8 mouse cellular contexts compared by ENCODE assay signal in genomic region chr6:120927765-120928164, GRCm38 (mm10). TPM values are rescaled to one million over a fixed set of nuclear protein-coding genes. Genes with fewer than 3 reads are reported as not detected.
DNase-seq lines count a peak whose midpoint lies in the region; ATAC-seq and TF ChIP-seq lines count a peak whose summit lies in the region.

No protein-coding gene starts in this region.

- H3K4me2 ChIP-seq in midbrain, embryonic 15.5 days, result no peak overlapping the region

- intact Hi-C loops in heart, adult 2 months (cut with DNase I), result no loop called here
- intact Hi-C loops in heart, postnatal 25 days (cut with DNase I), result no loop called here

- peak; percentile 46 for DNase-seq in heart, adult 2 months
- no peak for DNase-seq in heart, postnatal 25 days (ENCODE audit: low spot score)
- DNase-seq in MN1 (ENCODE audit: low spot score), result peak; percentile 77
- DNase-seq in cerebellum, postnatal 25 days, result peak; percentile 52 to 72
- DNase-seq in kidney, postnatal 14 days, result peak; percentile 77
- DNase-seq in layer of hippocampus, adult 11-12 months (ENCODE audit: low spot score), result no peak
- no peak for DNase-seq in urinary bladder, postnatal 10 days (ENCODE audit: low spot score)

- TF ChIP-seq POLR2A in heart, adult 2 months (IDR thresholded peaks at IDR 0.05; ENCODE audit: insufficient read depth, low read depth, low read length), result no peak

- TF ChIP-seq CTCF in heart, adult 2 months (IDR thresholded peaks at IDR 0.05), result no peak

- ATAC-seq in midbrain, embryonic 15.5 days (replicated peaks), result no peak

- 17% methylated on average over 3 of the region's 3 CpGs for WGBS in heart, adult 2 months
- WGBS in midbrain, embryonic 15.5 days, result 83% methylated on average over 3 of the region's 3 CpGs

- no peaks in the 10 kb centered on the region for H3K36me3 ChIP-seq in heart, adult 2 months (ENCODE audit: control insufficient read depth, insufficient read depth, low read length)
- H3K36me3 ChIP-seq in midbrain, embryonic 15.5 days (replicated peaks), result peaks cover 13% of the 10 kb centered on the region; the same call in 1 of the 2 replicates

- no peaks in the 10 kb centered on the region for H3K27me3 ChIP-seq in heart, adult 2 months (ENCODE audit: control insufficient read depth, insufficient read depth, low read length)
- no peaks in the 10 kb centered on the region for H3K27me3 ChIP-seq in midbrain, embryonic 15.5 days (replicated peaks)

- no peak for TF ChIP-seq EP300 in heart, adult 2 months (IDR thresholded peaks at IDR 0.05; ENCODE audit: insufficient read depth, low read depth, low read length)

- no peak overlapping the region for H3K27ac ChIP-seq in heart, adult 2 months
- H3K27ac ChIP-seq in midbrain, embryonic 15.5 days, result no peak overlapping the region

- H3K4me1 ChIP-seq in heart, adult 2 months (ENCODE audit: control insufficient read depth, insufficient read depth, low read length), result peaks cover 4% of the 10 kb centered on the region; the same call in 1 of the 2 replicates
- H3K4me1 ChIP-seq in midbrain, embryonic 15.5 days, result no peaks in the 10 kb centered on the region

- no peaks in the 10 kb centered on the region for H3K9me3 ChIP-seq in midbrain, embryonic 15.5 days

- H3K9ac ChIP-seq in heart, adult 2 months (ENCODE audit: low read depth, low read length), result no peak overlapping the region
- H3K9ac ChIP-seq in midbrain, embryonic 15.5 days, result no peak overlapping the region

- no peaks in the 10 kb centered on the region for H3K79me2 ChIP-seq in heart, adult 2 months (replicated peaks; ENCODE audit: control insufficient read depth, insufficient read depth, low read length)

- no peak overlapping the region for H3K4me3 ChIP-seq in heart, adult 2 months
- H3K4me3 ChIP-seq in midbrain, embryonic 15.5 days, result no peak overlapping the region

RNA-seq across cellular contexts. Expression of gene Bid, which starts 11.1 kb away (rescaled TPM):
- 1 to 10 TPM in 1 of 2 experiments, under 1 TPM in 1; 0.65 to 1.1 TPM for total RNA-seq in heart, adult 2 months (2021)
- polyA plus RNA-seq in heart, adult 2 months (2012; rRNA removed), result 1.3 and 1.5 TPM in 2 replicates
- total RNA-seq in heart, postnatal 25 days (2021), result 1 to 10 TPM in 1 of 2 experiments, under 1 TPM in 1; 0.89 to 1.2 TPM
- polyA plus RNA-seq in midbrain, embryonic 15.5 days (2015; fragmentation: Nextera tagmentation; extraction: Ambion mirVana), result 46.9 and 48.4 TPM in 2 replicates

Comparison
In these comparisons a context has a peak if more than half of its experiments do, and no peak if none do; other contexts are left out.
1. DNase-seq: peak in heart, adult 2 months (2 of 2), MN1 (single experiment), cerebellum, postnatal 25 days (2 of 2) and kidney, postnatal 14 days (single experiment); none in heart, postnatal 25 days (single experiment), layer of hippocampus, adult 11-12 months (single experiment) and urinary bladder, postnatal 10 days (single experiment).